ENCODE assay signal across 9 mouse cellular contexts in the genomic region with DNA sequence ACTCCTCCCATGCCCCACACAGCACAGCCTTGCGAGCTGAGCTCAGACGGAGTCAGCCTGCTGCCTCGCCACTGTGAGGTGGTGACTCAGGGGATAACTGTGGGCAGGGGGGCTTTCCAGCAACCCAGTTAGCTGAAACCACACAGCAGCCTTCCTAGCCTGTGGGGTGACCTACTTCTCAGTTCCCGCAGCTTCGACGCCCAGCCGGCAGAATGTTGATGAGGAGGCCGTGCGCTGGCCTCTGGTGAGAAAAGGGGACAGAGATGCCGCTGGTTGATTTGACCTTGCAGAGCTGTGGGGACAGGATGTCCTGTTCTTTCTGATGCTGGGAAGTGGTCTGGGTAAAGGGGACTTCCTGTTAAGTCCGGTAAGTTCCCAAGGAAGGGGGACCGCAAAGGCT.
DNase-seq lines count a peak whose midpoint lies in the region; ATAC-seq and TF ChIP-seq lines count a peak whose summit lies in the region.
"Had no signal": no experiment of that assay in that cellular context is flagged by ENCODE, and none has a peak within 500 bp of the region (broad histone marks: within the 10 kb centered on the region; RNA-seq: fewer than 3 reads in every experiment).

No protein-coding gene starts in this region.

- H3K27me3 ChIP-seq in kidney, postnatal 0 days (ENCODE audit: insufficient read depth, low read length) = no peaks in the 10 kb centered on the region
- no peaks in the 10 kb centered on the region for H3K27me3 ChIP-seq in small intestine, adult 2 months (ENCODE audit: control insufficient read depth, insufficient read depth, low read length)
- H3K27me3 ChIP-seq: hindbrain, embryonic 15.5 days had no signal

- no peak for TF ChIP-seq POLR2A in small intestine, adult 2 months (IDR thresholded peaks at IDR 0.05; ENCODE audit: low read depth, low read length)

- intact Hi-C loops in left cerebral cortex, postnatal 14 days (cut with DNase I) = loop anchor here (2.0 kb wide), 1 partner anchor 141 kb away; no protein-coding TSS in a partner anchor

- no peak overlapping the region for H3K4me2 ChIP-seq in kidney, postnatal 0 days (ENCODE audit: low read length)
- H3K4me2 ChIP-seq: hindbrain, embryonic 15.5 days had no signal

- no peak overlapping the region for H3K4me3 ChIP-seq in kidney, postnatal 0 days (replicated peaks; ENCODE audit: low read depth, low read length)
- 0 out of 2 replicates have a peak overlapping the region, but pooled peaks have one; percentile 10 for H3K4me3 ChIP-seq in small intestine, adult 2 months (ENCODE audit: low read depth, low read length)
- H3K4me3 ChIP-seq: hindbrain, embryonic 15.5 days had no signal

- WGBS in kidney, postnatal 0 days = 47% methylated on average over 12 of the region's 12 CpGs
- 75% methylated on average over 12 of the region's 12 CpGs for WGBS in small intestine, adult 2 months

- no peak; the same call in 1 of the 2 replicates for ATAC-seq in kidney, postnatal 0 days (replicated peaks; ENCODE audit: low FRiP score, low read depth)

- H3K4me1 ChIP-seq in kidney, postnatal 0 days (replicated peaks; ENCODE audit: insufficient read depth, low read length) = no peaks in the 10 kb centered on the region
- H3K4me1 ChIP-seq in small intestine, adult 2 months (ENCODE audit: control insufficient read depth, insufficient read depth, insufficient read length, low read length) = no peaks in the 10 kb centered on the region; the same call in 1 of the 2 replicates
- H3K4me1 ChIP-seq: hindbrain, embryonic 15.5 days had no signal

- H3K36me3 ChIP-seq in kidney, postnatal 0 days (ENCODE audit: insufficient read depth, low read length) = no peaks in the 10 kb centered on the region
- H3K36me3 ChIP-seq in small intestine, adult 2 months (ENCODE audit: control insufficient read depth, insufficient read depth, low read length) = no peaks in the 10 kb centered on the region
- H3K36me3 ChIP-seq: hindbrain, embryonic 15.5 days had no signal

- DNase-seq in kidney, postnatal 0 days (ENCODE audit: low spot score) = peak; percentile 52
- DNase-seq in kidney, adult 8-10 months = no peak
- peak; percentile 89 for DNase-seq in Muller cell, postnatal 12 days (ENCODE audit: inconsistent ontology term)
- peak; percentile 14 for DNase-seq in cerebellum, adult 9-10 months
- DNase-seq in left cerebral cortex, postnatal 14 days (ENCODE audit: low spot score in 2 of 2) = peak; percentile 47 to 73
- DNase-seq in spleen, postnatal 14 days (ENCODE audit: low spot score in 2 of 2) = no peak
- no peak for DNase-seq in spleen, adult 18-20 months

- TF ChIP-seq CTCF in kidney, postnatal 0 days (IDR thresholded peaks at IDR 0.05; ENCODE audit: low read depth) = no peak
- no peak for TF ChIP-seq CTCF in small intestine, adult 2 months (IDR thresholded peaks at IDR 0.05; ENCODE audit: extremely low read depth, insufficient read length, insufficient replicate concordance, low read depth, low read length)

- no peaks in the 10 kb centered on the region for H3K9me3 ChIP-seq in kidney, postnatal 0 days (replicated peaks; ENCODE audit: low read length)
- H3K9me3 ChIP-seq: hindbrain, embryonic 15.5 days had no signal

- no peak overlapping the region for H3K9ac ChIP-seq in kidney, postnatal 0 days (ENCODE audit: low read depth, low read length)
- H3K9ac ChIP-seq: hindbrain, embryonic 15.5 days had no signal

- H3K27ac ChIP-seq in kidney, postnatal 0 days = no peak overlapping the region
- peak overlapping the region; percentile 31; the same call in 1 of the 2 replicates for H3K27ac ChIP-seq in small intestine, adult 2 months (ENCODE audit: insufficient read depth, low read depth, low read length)
- H3K27ac ChIP-seq: hindbrain, embryonic 15.5 days had no signal

Comparison
In these comparisons a context has a peak if more than half of its experiments do, and no peak if none do; other contexts are left out.
1. DNase-seq: peak in kidney, postnatal 0 days (single experiment), Muller cell, postnatal 12 days (single experiment), cerebellum, adult 9-10 months (single experiment) and left cerebral cortex, postnatal 14 days (2 of 2); none in kidney, adult 8-10 months (0 of 2), spleen, postnatal 14 days (0 of 2) and spleen, adult 18-20 months (0 of 2).